Mouse (Mus musculus): ENCODE data around the gene Gm14419. TPM values are rescaled to one million over a fixed set of nuclear protein-coding genes. Genes with fewer than 3 reads are reported as not detected.
"Not testable (repeated sequence)": the region's sequence is repeated elsewhere in the genome, so short reads cannot be mapped to it uniquely, and the experiment has no call there.

The Gm14419 gene
- total RNA-seq (2022): 10 to 100 TPM; 53.0 to 74.0 (median 63.1) TPM

GRCm38 (mm10) chr2:177000656-177001055 is at the start of gene Gm14419:
TSS of gene Gm14419 (plus strand) at chr2:177000956.
- DNase-seq (ENCODE audit: low spot score in 2 of 2): not testable (repeated sequence)

Other genes starting within 250 kb of the Gm14419 start
- gene Gm14295, start 202.3 kb upstream of the Gm14419 start, total RNA-seq (2022): 10 to 100 TPM; 18.8 to 26.0 (median 20.6) TPM
- gene Gm14408, start 169.8 kb upstream of the Gm14419 start, total RNA-seq (2022): not detected
- 10 to 100 TPM; 15.6 to 21.7 (median 18.1) TPM for gene Gm14296, start 73.1 kb upstream of the Gm14419 start, total RNA-seq (2022)
- 1 to 10 TPM in 1 of 4 experiments, under 1 TPM in 3; 0.35 to 1.9 (median 0.70) TPM for gene Gm14401, start 73.4 kb downstream of the Gm14419 start, total RNA-seq (2022)
- 10 to 100 TPM; 49.0 to 84.5 (median 61.6) TPM for gene Gm14410, start 205.5 kb downstream of the Gm14419 start, total RNA-seq (2022)